Mouse (Mus musculus): Measurements from ENCODE around the gene Tmem150a.
A peak's percentile ranks its signal among the peaks of the same experiment; 100 is the strongest.

Tmem150a gene

DNA sequence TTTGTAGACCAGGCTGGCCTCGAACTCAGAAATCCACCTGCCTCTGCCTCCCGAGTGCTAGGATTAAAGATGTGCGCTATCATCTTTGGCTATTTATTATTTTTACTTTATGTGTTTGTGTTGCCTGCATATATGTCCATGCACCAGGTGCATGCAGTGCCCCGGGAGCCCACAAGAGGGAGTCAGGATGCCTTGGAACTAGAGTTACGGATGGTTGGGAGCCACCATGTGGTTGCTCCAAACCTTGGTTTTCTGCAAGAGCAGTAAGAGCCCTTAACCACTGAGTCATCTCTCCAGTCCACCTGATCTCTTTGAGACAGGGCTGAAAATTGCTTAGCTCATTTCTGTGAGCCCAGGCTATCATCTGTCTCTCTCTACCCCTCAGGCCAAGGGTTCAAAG, 51.9 kb downstream of the Tmem150a start:
- peak; percentile 85 for DNase-seq
